Mouse (Mus musculus) hindbrain, embryonic 12.5 days (tissue): ENCODE results near the gene Chst12. TPM values are rescaled to one million over a fixed set of nuclear protein-coding genes. Genes with fewer than 3 reads are reported as not detected.

Experiments used
- ATAC-seq: fragments of 200-750 bp; cut with Nextera tagmentation; 2 replicates; pipeline ENCODE4 v1.8.0; 2017; ENCODE audit warnings: moderate TSS enrichment; ENCODE audit not compliant: low FRiP score
- H3K27ac ChIP-seq: fragments of 300-500 bp; sonication (generic); 2 replicates; pipeline ENCODE4 v1.5.1; 2016; ENCODE audit warnings: mild to moderate bottlenecking
- H3K27me3 ChIP-seq: fragments of 300-500 bp; sonication (generic); 2 replicates; pipeline ENCODE4 v1.6.1; 2016; ENCODE audit warnings: mild to moderate bottlenecking
- H3K36me3 ChIP-seq: fragments of 300-500 bp; sonication (generic); 2 replicates; pipeline ENCODE4 v1.6.1; 2016; ENCODE audit warnings: mild to moderate bottlenecking
- H3K4me1 ChIP-seq: fragments of 300-500 bp; sonication (generic); 2 replicates; pipeline ENCODE4 v1.6.1; 2016
- H3K4me2 ChIP-seq: fragments of 300-500 bp; sonication (generic); replicated peaks from 2 replicates; pipeline ENCODE4 v1.6.1; 2016; ENCODE audit warnings: mild to moderate bottlenecking
- H3K4me3 ChIP-seq: fragments of 300-500 bp; sonication (generic); 2 replicates; pipeline ENCODE4 v1.5.1; 2016; ENCODE audit warnings: mild to moderate bottlenecking
- H3K9ac ChIP-seq: fragments of 300-500 bp; sonication (generic); 2 replicates; pipeline ENCODE4 v1.6.1; 2016; ENCODE audit warnings: mild to moderate bottlenecking, moderate library complexity
- H3K9me3 ChIP-seq: fragments of 300-500 bp; sonication (generic); replicated peaks from 2 replicates; pipeline ENCODE4 v1.6.1; 2016; ENCODE audit warnings: mild to moderate bottlenecking
- WGBS: fragments of 180-500 bp; shearing (Covaris S2); methylation state at CpG from one replicate; pipeline ENCODE4 v1.1.7; 2016; 5-methylcytosine and 5-hydroxymethylcytosine counted together
- polyA plus RNA-seq: library from polyadenylated mRNA; unstranded; fragments of >200 nt; fragmentation: Nextera tagmentation; extraction: Ambion mirVana; gene quantifications from 2 replicates; pipeline ENCODE4 v1.2.1, GENCODE M21; 2016

Gene Chst12
- polyA plus RNA-seq, 1 experiment from 2014 or later, result 16.1 TPM

DNA sequence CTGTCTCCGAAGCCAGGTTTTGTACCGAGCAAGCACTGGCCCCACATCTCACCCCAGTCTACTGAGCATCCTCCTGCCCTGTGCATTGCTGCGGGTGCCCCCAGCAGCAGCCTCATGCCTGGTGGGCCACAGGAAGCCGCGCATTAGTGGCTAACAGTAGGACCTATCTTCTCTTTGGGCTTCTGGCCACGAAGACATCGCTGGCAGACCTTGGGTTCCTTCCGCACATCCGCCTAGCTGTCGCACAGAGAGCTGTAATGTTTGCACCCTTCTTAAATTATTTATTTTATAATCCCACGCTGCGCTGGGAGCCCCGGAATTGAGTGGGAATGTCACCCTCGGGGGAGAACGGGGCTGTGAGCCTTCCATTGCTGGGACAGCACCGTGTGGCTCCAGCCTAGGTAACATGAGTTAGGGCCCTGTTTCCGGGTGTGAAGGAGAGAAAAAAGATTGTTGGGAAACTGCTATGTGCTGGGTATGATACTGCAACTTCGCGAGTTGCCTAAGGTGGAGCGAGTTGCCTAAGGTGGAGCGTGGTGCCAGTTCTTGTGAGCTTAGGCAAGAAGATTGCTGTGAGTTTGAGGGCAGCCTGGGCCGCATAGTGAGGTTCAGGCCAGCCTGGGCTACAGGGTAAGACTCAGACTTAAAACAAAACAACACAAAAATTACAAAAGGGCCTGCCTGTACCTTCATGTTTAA lies 895 bp downstream of the Chst12 start:
- Histone ChIP-seq H3K9ac (peak overlapping the region; percentile 70), H3K27me3 (peaks cover 5% of the 10 kb centered on the region; the same call in 1 of the 2 replicates), H3K4me1 (peaks cover 64% of the 10 kb centered on the region), H3K27ac (peak overlapping the region; percentile 44), H3K4me3 (peak overlapping the region; percentile 57), H3K4me2 (peak overlapping the region; percentile 77), H3K9me3 (no peaks in the 10 kb centered on the region), H3K36me3 (no peaks in the 10 kb centered on the region)
- ATAC-seq, result peak; percentile 30
- WGBS, result 44% methylated on average over 22 of the region's 22 CpGs

- peak overlapping the region; percentile 15; the same call in 1 of the 2 replicates for H3K9ac ChIP-seq
- no peak for ATAC-seq
- H3K27ac ChIP-seq, result no peak overlapping the region
- H3K36me3 ChIP-seq, result no peaks in the 10 kb centered on the region
- no peak overlapping the region for H3K4me3 ChIP-seq
- no peaks in the 10 kb centered on the region for H3K9me3 ChIP-seq
- no peak overlapping the region for H3K4me2 ChIP-seq
- 83% methylated on average over 14 of the region's 14 CpGs for WGBS
- H3K27me3 ChIP-seq, result peaks cover 5% of the 10 kb centered on the region; the same call in 1 of the 2 replicates
- H3K4me1 ChIP-seq, result peaks cover 60% of the 10 kb centered on the region
Observed at GRCm38 (mm10) chr5:140507466-140508208, 2.3 kb downstream of the Chst12 start.

- WGBS, result 38% methylated on average over 8 of the region's 8 CpGs
- Histone ChIP-seq H3K9me3 (no peaks in the 10 kb centered on the region), H3K36me3 (no peaks in the 10 kb centered on the region), H3K4me2 (peak overlapping the region; percentile 15; the same call in 1 of the 2 replicates), H3K27me3 (peaks cover 5% of the 10 kb centered on the region; the same call in 1 of the 2 replicates), H3K9ac (no peak overlapping the region), H3K4me3 (no peak overlapping the region), H3K4me1 (peaks cover 54% of the 10 kb centered on the region), H3K27ac (peak overlapping the region; percentile 48)
- ATAC-seq, result no peak
Observed at GRCm38 (mm10) chr5:140508686-140509085, 3.3 kb downstream of the Chst12 start.

GRCm38 (mm10) chr5:140509204-140509603 lies 3.9 kb downstream of the Chst12 start:
- H3K4me1 ChIP-seq, result peaks cover 54% of the 10 kb centered on the region
- peaks cover 2% of the 10 kb centered on the region; the same call in 1 of the 2 replicates for H3K27me3 ChIP-seq
- H3K36me3 ChIP-seq, result no peaks in the 10 kb centered on the region
- no peak for ATAC-seq
- 0 out of 2 replicates have a peak overlapping the region, but pooled peaks have one; percentile 44 for H3K27ac ChIP-seq
- no peak overlapping the region for H3K4me2 ChIP-seq
- WGBS, result 39% methylated on average over 9 of the region's 9 CpGs
- H3K4me3 ChIP-seq, result no peak overlapping the region
- no peaks in the 10 kb centered on the region for H3K9me3 ChIP-seq
- H3K9ac ChIP-seq, result no peak overlapping the region

GRCm38 (mm10) chr5:140510012-140511000 lies 5.0 kb downstream of the Chst12 start:
- no peak overlapping the region for H3K4me2 ChIP-seq
- ATAC-seq, result no peak
- H3K4me3 ChIP-seq, result no peak overlapping the region
- WGBS, result 51% methylated on average over 27 of the region's 27 CpGs
- peaks cover 55% of the 10 kb centered on the region for H3K4me1 ChIP-seq
- no peaks in the 10 kb centered on the region for H3K9me3 ChIP-seq
- peak overlapping the region; percentile 55 for H3K27ac ChIP-seq
- H3K27me3 ChIP-seq, result no peaks in the 10 kb centered on the region
- 0 out of 2 replicates have a peak overlapping the region, but pooled peaks have one; percentile 14 for H3K9ac ChIP-seq
- H3K36me3 ChIP-seq, result no peaks in the 10 kb centered on the region

DNA sequence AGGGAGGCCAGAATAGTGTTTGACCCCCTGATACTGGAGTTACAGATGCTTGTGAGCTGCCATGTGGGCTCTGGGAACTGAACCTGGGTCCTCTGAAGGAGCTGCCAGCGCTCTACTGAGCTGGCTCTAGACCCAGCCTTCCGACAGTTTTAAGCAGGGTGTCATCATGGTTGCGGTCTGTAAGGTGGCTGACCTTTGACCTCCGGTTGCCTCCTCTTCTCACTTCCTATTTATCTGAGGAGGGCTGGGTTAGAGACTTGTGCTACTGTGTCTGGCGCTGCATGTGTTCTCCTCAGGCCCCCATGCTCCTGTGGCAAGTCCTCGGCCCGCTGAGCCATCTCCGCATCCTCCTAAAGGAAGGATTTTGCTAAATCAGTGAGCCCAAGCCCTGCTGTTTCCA lies 8.6 kb downstream of the Chst12 start:
- no peak overlapping the region for H3K9ac ChIP-seq
- no peaks in the 10 kb centered on the region for H3K9me3 ChIP-seq
- 0 out of 2 replicates have a peak overlapping the region, but pooled peaks have one; percentile 23 for H3K27ac ChIP-seq
- no peak overlapping the region for H3K4me2 ChIP-seq
- 73% methylated on average over 8 of the region's 8 CpGs for WGBS
- no peaks in the 10 kb centered on the region for H3K27me3 ChIP-seq
- no peak for ATAC-seq
- H3K4me3 ChIP-seq, result no peak overlapping the region
- no peaks in the 10 kb centered on the region for H3K36me3 ChIP-seq
- peaks cover 27% of the 10 kb centered on the region for H3K4me1 ChIP-seq

DNA sequence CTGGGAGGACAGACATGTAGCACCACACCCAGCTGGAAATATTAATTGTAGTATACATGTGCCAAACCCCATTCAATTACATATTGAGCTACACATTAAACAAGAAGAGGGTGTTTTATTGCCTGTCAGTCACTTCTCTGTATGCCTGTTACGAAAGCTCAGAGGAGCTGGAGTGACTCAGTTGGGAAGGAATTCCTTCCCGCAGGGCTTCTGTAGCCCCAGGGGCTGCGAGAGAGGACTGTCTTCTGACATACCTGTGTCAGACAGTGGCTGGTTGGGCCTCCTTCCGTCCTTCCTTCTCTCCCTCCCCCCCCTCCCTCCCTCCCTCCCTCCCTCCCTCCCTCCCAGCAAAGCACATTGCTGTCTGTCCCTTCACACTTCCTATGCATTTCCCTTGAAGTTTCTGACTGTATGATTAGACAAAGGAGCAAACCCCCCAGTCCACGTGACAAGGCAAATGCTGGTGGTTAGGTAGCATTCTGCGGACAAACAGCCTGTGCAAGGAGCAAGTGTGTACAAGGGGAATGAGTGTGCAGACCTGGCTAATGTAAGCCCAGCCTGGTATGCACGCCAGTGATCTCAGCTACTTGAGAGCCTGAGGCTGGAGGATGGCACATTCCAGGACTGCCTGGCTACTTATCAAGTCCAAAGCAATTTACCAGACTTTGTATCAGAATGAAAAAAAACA lies 9.6 kb downstream of the Chst12 start:
- ATAC-seq, result no peak

DNA sequence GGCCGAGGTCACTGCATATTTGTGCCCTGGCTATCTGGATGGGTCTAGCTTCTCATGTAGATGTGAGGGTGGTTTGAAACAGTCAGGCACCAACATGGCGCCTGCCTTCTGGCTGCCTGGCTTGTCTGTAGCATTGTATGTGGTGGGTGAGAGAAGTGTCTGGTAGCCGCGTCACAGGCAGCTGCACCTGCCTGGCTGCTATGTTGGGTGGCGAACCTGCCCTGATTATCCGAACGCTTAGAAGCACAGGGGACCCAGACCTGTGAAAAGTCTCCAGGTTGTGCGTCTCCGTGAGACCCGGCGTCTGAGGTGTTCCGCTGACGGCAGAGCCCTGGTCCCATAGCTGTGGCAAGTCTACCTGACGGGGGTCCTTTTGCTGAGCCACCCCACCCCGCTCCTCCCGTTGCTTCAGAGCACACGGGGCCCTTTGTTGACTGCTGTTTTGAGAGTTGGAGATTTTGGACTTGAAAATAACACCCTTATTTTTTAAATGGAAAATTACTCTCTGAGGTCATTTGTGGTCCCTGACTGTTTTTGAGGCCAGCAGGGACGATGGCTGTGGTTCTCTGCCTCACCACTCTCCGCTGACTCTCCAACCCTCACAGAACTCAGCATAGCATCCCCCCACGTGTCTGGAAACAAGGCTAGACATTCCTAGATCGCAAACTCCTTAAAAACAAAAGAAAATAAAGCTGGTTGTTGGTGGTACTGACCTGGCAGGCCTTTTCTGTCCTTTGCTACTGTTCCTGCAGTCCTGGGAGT lies 12.0 kb downstream of the Chst12 start:
- Histone ChIP-seq H3K27ac (no peak overlapping the region), H3K4me1 (peaks cover 8% of the 10 kb centered on the region), H3K9me3 (no peaks in the 10 kb centered on the region), H3K36me3 (peaks cover 4% of the 10 kb centered on the region; the same call in 1 of the 2 replicates), H3K27me3 (no peaks in the 10 kb centered on the region), H3K9ac (no peak overlapping the region), H3K4me3 (no peak overlapping the region), H3K4me2 (no peak overlapping the region)
- WGBS, result 91% methylated on average over 21 of the region's 21 CpGs
- no peak for ATAC-seq

More for the DNA sequence above, 9.6 kb downstream of the Chst12 start:
- Histone ChIP-seq H3K4me2 (no peak overlapping the region), H3K9ac (no peak overlapping the region), H3K27me3 (no peaks in the 10 kb centered on the region), H3K27ac (no peak overlapping the region), H3K36me3 (peaks cover 2% of the 10 kb centered on the region; the same call in 1 of the 2 replicates), H3K4me3 (no peak overlapping the region), H3K9me3 (no peaks in the 10 kb centered on the region), H3K4me1 (peaks cover 17% of the 10 kb centered on the region)
- WGBS, result 53% methylated on average over 7 of the region's 7 CpGs

DNA sequence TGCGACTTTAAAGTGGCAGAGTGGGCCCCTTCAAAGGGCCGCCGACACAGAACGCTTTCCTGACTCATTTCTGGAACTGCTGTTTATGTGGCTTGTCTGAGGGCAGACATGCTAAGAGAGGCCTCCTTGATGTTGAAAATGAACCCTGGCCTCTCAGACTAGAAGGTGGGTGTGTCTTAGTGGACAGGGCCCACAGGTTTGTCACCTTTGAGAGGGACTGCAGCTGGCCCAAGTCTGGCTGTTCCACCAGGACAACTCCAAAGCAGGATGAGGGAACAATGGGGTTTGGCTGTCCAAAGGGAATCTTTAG lies 12.5 kb downstream of the Chst12 start:
- WGBS, result 94% methylated on average over 4 of the region's 4 CpGs
- Histone ChIP-seq H3K27ac (no peak overlapping the region), H3K36me3 (peaks cover 4% of the 10 kb centered on the region; the same call in 1 of the 2 replicates), H3K4me1 (peaks cover 8% of the 10 kb centered on the region), H3K27me3 (no peaks in the 10 kb centered on the region), H3K9me3 (no peaks in the 10 kb centered on the region), H3K4me3 (no peak overlapping the region), H3K4me2 (no peak overlapping the region), H3K9ac (no peak overlapping the region)
- no peak for ATAC-seq

- WGBS, result 89% methylated on average over 1 of the region's 1 CpGs
Observed at GRCm38 (mm10) chr5:140521196-140521595, 15.8 kb downstream of the Chst12 start.

GRCm38 (mm10) chr5:140526754-140527153 lies 21.4 kb downstream of the Chst12 start:
- no peaks in the 10 kb centered on the region for H3K27me3 ChIP-seq
- H3K36me3 ChIP-seq, result peaks cover 39% of the 10 kb centered on the region
- ATAC-seq, result no peak
- WGBS, result 65% methylated on average over 2 of the region's 2 CpGs
- H3K27ac ChIP-seq, result no peak overlapping the region
- H3K4me1 ChIP-seq, result no peaks in the 10 kb centered on the region
- no peaks in the 10 kb centered on the region; the same call in 1 of the 2 replicates for H3K9me3 ChIP-seq
- H3K4me3 ChIP-seq, result no peak overlapping the region
- no peak overlapping the region for H3K9ac ChIP-seq
- no peak overlapping the region for H3K4me2 ChIP-seq

More at GRCm38 (mm10) chr5:140521196-140521595, 15.8 kb downstream of the Chst12 start:
- no peak overlapping the region for H3K27ac ChIP-seq
- no peaks in the 10 kb centered on the region for H3K27me3 ChIP-seq
- no peak for ATAC-seq
- H3K9me3 ChIP-seq, result no peaks in the 10 kb centered on the region; the same call in 1 of the 2 replicates
- H3K36me3 ChIP-seq, result peaks cover 32% of the 10 kb centered on the region
- no peak overlapping the region for H3K4me2 ChIP-seq
- H3K4me1 ChIP-seq, result no peaks in the 10 kb centered on the region
- no peak overlapping the region for H3K9ac ChIP-seq
- no peak overlapping the region for H3K4me3 ChIP-seq
